ENCODE assay signal across 10 mouse cellular contexts in genomic region chr1:44568296-44568695, GRCm38 (mm10).
"Had no signal": no experiment of that assay in that cellular context is flagged by ENCODE, and none has a peak within 500 bp of the region (broad histone marks: within the 10 kb centered on the region; RNA-seq: fewer than 3 reads in every experiment).

No protein-coding gene starts in this region.

- ATAC-seq: midbrain, embryonic 16.5 days had no signal

- DNase-seq: lung, adult 18-20 months; lung, embryonic 14.5 days; lung, postnatal 10 days; lung, postnatal 4 days; midbrain, embryonic 14.5 days; right cerebral cortex, postnatal 14 days; thymus, adult 2 months; thymus, postnatal 25 days; thymus, postnatal 4 days had no signal
